Mouse (Mus musculus) heart, embryonic 14.5 days (tissue): ENCODE measurements around the gene Rad51b. TPM values are rescaled to one million over a fixed set of nuclear protein-coding genes. Genes with fewer than 3 reads are reported as not detected.

Experiments used
- ATAC-seq: fragments of 200-750 bp; cut with Nextera tagmentation; 2 replicates; pipeline ENCODE4 v1.8.0; 2017; ENCODE audit warnings: low read depth, moderate TSS enrichment; ENCODE audit not compliant: insufficient number of reproducible peaks, insufficient read depth, low FRiP score
- H3K27ac ChIP-seq, 2 experiments: fragments of 200-500 bp in 1 of 2; fragments of 300-500 bp in 1 of 2; sonication (generic) in 1 of 2; replicated peaks in 1 of 2; 2 replicates each; pipeline ENCODE4 v1.5.1; 2012 to 2014; ENCODE audit warnings: low read depth in 2 of 2, low read length in 2 of 2, control low read depth in 1 of 2, mild to moderate bottlenecking in 1 of 2, mixed read lengths in 1 of 2; ENCODE audit not compliant: control insufficient read depth in 1 of 2, insufficient read depth in 1 of 2
- H3K27me3 ChIP-seq: fragments of 300-500 bp; sonication (generic); 2 replicates; pipeline ENCODE4 v1.6.1; 2014; ENCODE audit warnings: mild to moderate bottlenecking, low read length, control low read depth; ENCODE audit not compliant: control insufficient read depth, insufficient read depth
- H3K36me3 ChIP-seq: fragments of 300-500 bp; sonication (generic); 2 replicates; pipeline ENCODE4 v1.6.1; 2014; ENCODE audit warnings: mild to moderate bottlenecking, control low read depth, low read length, mixed read lengths; ENCODE audit not compliant: control insufficient read depth, insufficient read depth
- H3K4me1 ChIP-seq, 2 experiments: fragments of 200-500 bp in 1 of 2; fragments of 300-500 bp in 1 of 2; sonication (generic) in 1 of 2; 2 replicates each; pipeline ENCODE4 v1.6.1; 2012 to 2014; ENCODE audit warnings: low read length in 2 of 2, control low read depth in 1 of 2, mixed read lengths in 1 of 2; ENCODE audit not compliant: control insufficient read depth in 2 of 2, insufficient read depth in 2 of 2
- H3K4me2 ChIP-seq: fragments of 300-500 bp; sonication (generic); 2 replicates; pipeline ENCODE4 v1.6.1; 2014; ENCODE audit warnings: mild to moderate bottlenecking, low read length
- H3K4me3 ChIP-seq, 2 experiments: fragments of 200-500 bp in 1 of 2; fragments of 300-500 bp in 1 of 2; sonication (generic) in 1 of 2; 2 replicates each; pipeline ENCODE4 v1.5.1; 2012 to 2014; ENCODE audit warnings: low read length in 2 of 2, mild to moderate bottlenecking in 2 of 2, control low read depth in 1 of 2, low read depth in 1 of 2, moderate library complexity in 1 of 2; ENCODE audit not compliant: control insufficient read depth in 1 of 2, insufficient read depth in 1 of 2
- H3K9ac ChIP-seq: fragments of 300-500 bp; sonication (generic); 2 replicates; pipeline ENCODE4 v1.6.1; 2014; ENCODE audit warnings: mild to moderate bottlenecking, low read length
- H3K9me3 ChIP-seq: fragments of 300-500 bp; sonication (generic); 2 replicates; pipeline ENCODE4 v1.6.1; 2016; ENCODE audit warnings: low read length, control low read depth; ENCODE audit not compliant: control insufficient read depth
- WGBS: fragments of 180-500 bp; shearing (Covaris S2); extraction: QIAGEN DNeasy Blood & Tissue Kit; methylation state at CpG from one replicate; pipeline ENCODE4 v1.1.7; 2014; 5-methylcytosine and 5-hydroxymethylcytosine counted together
- polyA plus RNA-seq: library from polyadenylated mRNA; unstranded; fragments of >200 nt; fragmentation: Nextera tagmentation; extraction: Ambion mirVana; gene quantifications from 2 replicates; pipeline ENCODE4 v1.2.1, GENCODE M21; 2014

Rad51b gene
- polyA plus RNA-seq, 1 experiment from 2014 or later = 4.2 TPM

DNA sequence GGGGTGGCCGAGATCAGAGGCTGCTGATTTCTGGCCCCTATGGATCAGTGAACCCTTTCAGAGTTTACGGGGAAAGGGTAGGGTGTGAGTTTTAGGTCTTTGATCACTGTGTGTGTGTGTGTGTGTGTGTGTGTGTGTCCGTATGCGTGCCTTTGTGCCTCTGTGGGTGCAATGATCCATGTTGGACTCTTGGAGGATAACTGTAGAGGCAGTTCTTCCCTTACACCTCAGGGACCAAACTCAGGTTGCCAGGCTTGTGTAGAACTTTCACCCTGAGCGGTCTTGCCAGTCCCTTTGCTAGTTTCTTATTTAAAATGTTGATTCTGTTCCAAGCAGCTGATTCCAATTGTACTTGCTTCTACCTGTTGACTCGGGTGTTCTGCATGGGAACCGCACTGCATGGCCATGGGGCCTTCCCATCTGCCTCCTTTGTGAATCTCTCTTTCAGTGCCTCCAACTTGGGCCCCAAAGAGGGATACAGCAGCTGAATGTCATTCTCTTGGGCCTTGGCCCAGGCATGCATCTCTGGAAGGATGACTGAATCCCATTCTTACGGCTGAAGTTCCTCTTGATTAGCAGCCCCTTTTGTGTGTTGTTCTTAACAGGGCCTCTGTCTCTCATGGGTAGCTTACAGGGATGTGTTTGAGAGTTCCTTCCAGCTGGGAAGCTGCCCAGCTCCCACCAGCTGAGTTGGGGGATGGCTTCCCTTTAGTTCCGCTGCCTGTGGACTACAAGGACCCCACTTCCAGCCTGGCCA is 383.0 kb downstream of the Rad51b start:
- Histone ChIP-seq H3K4me1 (peaks cover 29 to 39% of the 10 kb centered on the region in 2 experiments), H3K9ac (no peak overlapping the region), H3K36me3 (no peaks in the 10 kb centered on the region), H3K27ac (peak overlapping the region; percentile 46 to 83), H3K4me3 (no peak overlapping the region), H3K9me3 (no peaks in the 10 kb centered on the region), H3K4me2 (peak overlapping the region; percentile 26; the same call in 1 of the 2 replicates), H3K27me3 (no peaks in the 10 kb centered on the region)
- ATAC-seq = no peak
- 72% methylated on average over 9 of the region's 9 CpGs for WGBS

DNA sequence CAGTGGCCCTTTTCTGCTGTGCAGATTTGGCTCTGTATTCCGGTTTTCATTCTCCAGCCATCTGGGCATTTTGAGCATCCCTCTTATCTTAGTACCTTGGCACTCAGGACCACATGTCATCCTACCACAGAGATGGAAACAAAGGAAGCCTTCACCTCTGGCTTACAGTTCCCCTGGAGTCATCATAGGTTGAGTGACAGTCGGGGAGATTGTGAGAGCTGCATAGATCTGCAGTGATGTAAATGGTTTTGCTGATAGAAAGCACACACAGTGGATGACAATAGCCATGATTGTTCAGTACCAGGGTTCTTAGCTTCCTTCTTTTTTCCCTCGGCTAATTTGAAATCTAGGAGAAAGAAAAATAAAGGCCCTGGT is 383.6 kb downstream of the Rad51b start:
- H3K9ac ChIP-seq = no peak overlapping the region
- H3K27ac ChIP-seq = peak overlapping the region; percentile 46 to 83
- H3K27me3 ChIP-seq = no peaks in the 10 kb centered on the region
- H3K36me3 ChIP-seq = no peaks in the 10 kb centered on the region
- peaks cover 29 to 39% of the 10 kb centered on the region in 2 experiments for H3K4me1 ChIP-seq
- WGBS = 40% methylated on average over 3 of the region's 3 CpGs
- ATAC-seq = no peak; the same call in 1 of the 2 replicates
- no peak overlapping the region for H3K4me3 ChIP-seq
- no peak overlapping the region for H3K4me2 ChIP-seq
- H3K9me3 ChIP-seq = no peaks in the 10 kb centered on the region

DNA sequence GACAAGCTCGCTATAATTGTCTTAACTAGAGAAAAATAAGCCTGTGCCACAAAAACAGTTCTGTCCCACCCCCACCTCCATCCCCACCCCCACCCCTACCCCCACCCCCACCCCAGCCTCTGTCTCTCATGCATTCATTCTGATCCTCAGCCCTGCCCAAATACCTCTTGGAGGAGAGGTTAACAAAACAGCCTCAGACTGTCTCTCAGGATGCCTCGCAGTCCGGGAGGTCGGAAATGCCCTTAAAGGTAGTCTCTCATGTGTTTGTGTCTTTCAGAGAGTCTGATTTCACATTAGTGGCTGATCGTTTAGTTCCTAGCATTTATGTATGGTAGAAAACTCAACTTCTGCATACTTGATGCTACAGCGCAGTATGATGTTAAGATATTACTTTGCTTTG is 384.5 kb downstream of the Rad51b start:
- Histone ChIP-seq H3K27ac (no peak overlapping the region), H3K27me3 (no peaks in the 10 kb centered on the region), H3K9me3 (no peaks in the 10 kb centered on the region), H3K4me3 (no peak overlapping the region), H3K4me1 (peaks cover 25 to 38% of the 10 kb centered on the region in 2 experiments), H3K9ac (no peak overlapping the region), H3K36me3 (no peaks in the 10 kb centered on the region), H3K4me2 (no peak overlapping the region)
- no peak for ATAC-seq
- WGBS = 76% methylated on average over 6 of the region's 6 CpGs

DNA sequence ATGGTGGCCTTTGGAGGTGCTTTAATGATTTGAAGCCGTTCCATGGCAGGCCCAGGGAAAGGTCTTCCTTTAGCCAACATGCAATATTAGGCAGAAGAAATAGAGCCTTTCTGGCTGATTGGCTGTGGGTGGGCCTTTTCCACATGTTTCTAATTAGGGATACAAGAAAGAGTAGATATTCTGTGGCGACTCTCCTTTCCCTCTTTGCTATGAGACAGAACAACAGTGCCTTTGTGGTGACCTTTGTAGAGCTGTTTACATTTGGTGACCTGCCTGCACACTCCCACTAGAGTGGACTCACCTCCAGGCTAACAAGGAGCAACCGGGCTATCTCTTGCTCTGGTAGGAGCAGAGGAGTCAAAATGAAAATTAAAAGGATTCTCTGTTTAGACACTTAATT is 386.3 kb downstream of the Rad51b start:
- H3K9ac ChIP-seq = no peak overlapping the region
- H3K27ac ChIP-seq = 0 out of 4 replicates have a peak overlapping the region, but pooled peaks of 1 of the 2 experiments have one; percentile 10
- H3K4me3 ChIP-seq = no peak overlapping the region
- H3K4me2 ChIP-seq = no peak overlapping the region
- no peaks in the 10 kb centered on the region for H3K9me3 ChIP-seq
- H3K36me3 ChIP-seq = no peaks in the 10 kb centered on the region
- ATAC-seq = no peak
- no peaks in the 10 kb centered on the region for H3K27me3 ChIP-seq
- H3K4me1 ChIP-seq = peaks cover 21 to 33% of the 10 kb centered on the region in 2 experiments
- WGBS = 49% methylated on average over 3 of the region's 3 CpGs

- Histone ChIP-seq H3K27me3 (no peaks in the 10 kb centered on the region), H3K27ac (0 out of 4 replicates have a peak overlapping the region, but pooled peaks of 1 of the 2 experiments have one; percentile 10), H3K9ac (no peak overlapping the region), H3K4me3 (no peak overlapping the region), H3K9me3 (no peaks in the 10 kb centered on the region), H3K4me1 (peaks cover 21 to 29% of the 10 kb centered on the region in 2 experiments), H3K4me2 (no peak overlapping the region), H3K36me3 (no peaks in the 10 kb centered on the region)
- ATAC-seq = no peak
- WGBS = 51% methylated on average over 4 of the region's 4 CpGs
Observed at GRCm38 (mm10) chr12:79683759-79684158, 386.7 kb downstream of the Rad51b start.

GRCm38 (mm10) chr12:79684338-79684737 is 387.3 kb downstream of the Rad51b start:
- Histone ChIP-seq H3K9me3 (no peaks in the 10 kb centered on the region), H3K36me3 (no peaks in the 10 kb centered on the region), H3K4me2 (no peak overlapping the region), H3K27ac (no peak overlapping the region), H3K27me3 (no peaks in the 10 kb centered on the region), H3K4me1 (peaks cover 17 to 23% of the 10 kb centered on the region in 2 experiments), H3K4me3 (no peak overlapping the region), H3K9ac (no peak overlapping the region)
- ATAC-seq = no peak
- 90% methylated on average over 2 of the region's 2 CpGs for WGBS

DNA sequence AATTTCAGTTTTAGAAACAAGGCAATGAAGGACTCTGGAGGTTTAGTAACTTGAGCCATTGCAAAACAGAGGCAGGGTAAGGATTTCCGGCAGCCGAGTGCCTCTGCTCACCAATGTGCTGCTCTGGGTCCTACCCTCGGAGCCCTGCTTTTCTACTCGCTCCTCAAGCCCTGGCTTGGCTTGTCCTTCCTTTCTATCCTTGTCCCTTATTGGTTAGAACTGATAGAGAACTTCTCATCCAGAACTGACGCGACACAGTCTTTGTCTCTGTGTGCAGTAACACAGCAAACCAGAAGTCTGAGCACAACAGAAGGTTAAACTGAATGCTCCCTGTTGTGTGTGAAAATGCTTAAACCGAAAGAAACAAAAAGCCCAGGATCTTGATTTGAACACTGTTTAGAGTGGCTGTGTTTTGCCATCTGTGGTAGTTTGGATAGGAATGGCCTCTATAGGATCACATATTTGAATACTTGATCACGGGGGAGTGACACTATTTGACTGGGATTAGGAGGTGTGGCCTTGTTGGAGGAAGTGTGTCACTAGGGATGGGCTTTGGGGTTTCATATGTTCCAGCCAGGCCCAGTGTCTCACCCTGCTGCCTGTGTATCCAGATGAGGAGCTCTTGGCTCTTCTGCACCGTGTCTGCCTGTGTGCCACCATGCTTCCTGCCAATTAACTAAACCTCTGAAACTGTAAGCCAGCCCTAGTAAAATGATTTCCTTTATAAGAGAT is 389.7 kb downstream of the Rad51b start:
- WGBS = 77% methylated on average over 9 of the region's 9 CpGs
- Histone ChIP-seq H3K36me3 (no peaks in the 10 kb centered on the region), H3K4me3 (no peak overlapping the region), H3K27ac (no peak overlapping the region), H3K4me1 (peaks cover 4 to 8% of the 10 kb centered on the region in 2 experiments; a peak in 3 of 4 replicates), H3K9me3 (no peaks in the 10 kb centered on the region), H3K9ac (no peak overlapping the region), H3K27me3 (no peaks in the 10 kb centered on the region), H3K4me2 (no peak overlapping the region)
- ATAC-seq = no peak
